Mouse (Mus musculus) NIH3T3 (cell line): ENCODE results near the gene Fbxl20.

Experiments used
- DNase-seq: peaks from one replicate; pipeline ENCODE4 v3.0.0-alpha.2; 2012; ENCODE audit warnings: low read depth

Gene Fbxl20

DNA sequence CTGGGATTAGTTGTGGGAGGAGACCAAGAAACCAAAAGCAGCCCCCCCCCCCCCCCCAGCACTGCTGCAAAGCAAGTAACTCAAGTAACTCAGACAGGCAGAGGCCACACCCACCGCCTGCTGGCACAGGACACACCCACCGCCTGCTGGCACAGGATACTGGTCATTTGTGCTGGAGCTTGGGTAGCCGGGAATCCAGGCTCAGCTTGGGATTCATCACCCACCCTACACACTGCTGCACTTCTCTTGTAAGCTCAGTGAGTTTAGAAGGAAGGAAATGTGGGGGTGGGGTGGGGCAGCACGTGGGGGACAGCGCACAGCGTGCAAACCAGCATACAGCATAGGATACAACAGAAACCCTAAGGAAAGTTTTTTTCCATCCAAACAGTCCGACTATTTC is 62.0 kb downstream of the Fbxl20 start:
- DNase-seq = peak; percentile 65

DNA sequence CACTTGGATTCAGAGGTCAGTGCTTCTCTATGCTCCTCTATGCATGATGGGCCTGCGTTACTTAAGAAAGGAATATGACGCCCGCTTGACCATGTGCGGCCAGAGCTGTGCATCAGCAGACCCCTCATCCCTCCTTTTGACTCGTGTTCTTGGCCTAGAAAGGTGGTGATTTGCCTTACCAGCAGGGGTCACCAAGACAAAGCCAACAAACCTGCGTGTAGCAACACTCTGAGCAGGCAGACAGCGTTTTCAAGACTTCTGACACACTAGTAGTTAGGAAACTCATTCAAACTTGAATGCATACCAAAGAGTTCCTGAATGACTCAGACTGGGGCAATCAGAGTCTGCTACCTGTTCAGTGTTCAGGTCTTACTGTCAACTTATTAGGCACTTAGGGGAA is 63.6 kb downstream of the Fbxl20 start:
- no peak for DNase-seq

GRCm38 (mm10) chr11:98086141-98086540 is 64.1 kb downstream of the Fbxl20 start:
- DNase-seq = no peak

DNA sequence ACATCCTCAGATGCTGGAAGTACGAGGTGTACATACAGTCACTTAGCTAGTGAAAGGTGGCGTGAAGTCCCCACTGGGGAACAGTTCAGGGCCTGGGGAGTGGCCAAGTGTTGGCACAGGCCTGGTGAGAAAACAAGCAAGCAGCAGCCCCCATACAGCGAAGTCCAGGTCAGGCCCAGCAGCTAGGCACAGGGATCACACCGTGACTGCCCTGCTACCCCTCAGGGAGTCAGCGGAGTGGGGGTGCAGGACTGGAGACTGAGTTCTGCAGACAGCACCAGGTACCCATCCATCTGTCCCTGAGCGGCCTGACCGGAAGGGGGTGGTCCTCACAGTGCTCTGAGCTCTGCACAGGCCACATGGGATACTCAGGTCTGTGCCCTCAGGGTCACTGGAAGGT is 67.5 kb downstream of the Fbxl20 start:
- no peak for DNase-seq

- DNase-seq = no peak
Measured at GRCm38 (mm10) chr11:98080450-98080849, 69.8 kb downstream of the Fbxl20 start.

DNA sequence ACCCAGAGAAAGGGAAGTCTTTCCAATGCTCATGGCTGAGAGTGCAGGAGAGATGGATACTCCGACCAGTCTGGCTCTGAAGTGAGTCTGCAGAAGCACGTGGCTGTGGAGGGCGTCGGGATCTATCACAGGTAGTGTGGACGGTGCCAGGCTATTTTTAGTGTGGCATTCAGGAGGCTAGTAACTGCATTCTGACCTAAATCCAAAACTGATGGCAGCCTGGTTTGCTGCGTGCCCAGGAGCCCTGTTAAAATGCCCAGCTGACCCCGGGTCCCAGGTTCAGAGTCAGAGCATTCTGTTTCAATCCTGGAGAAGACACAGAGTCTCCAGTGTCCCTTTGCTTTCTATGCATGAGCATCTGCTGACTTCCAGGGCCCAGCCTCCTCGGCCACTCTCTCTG is 73.1 kb downstream of the Fbxl20 start:
- no peak for DNase-seq

DNA sequence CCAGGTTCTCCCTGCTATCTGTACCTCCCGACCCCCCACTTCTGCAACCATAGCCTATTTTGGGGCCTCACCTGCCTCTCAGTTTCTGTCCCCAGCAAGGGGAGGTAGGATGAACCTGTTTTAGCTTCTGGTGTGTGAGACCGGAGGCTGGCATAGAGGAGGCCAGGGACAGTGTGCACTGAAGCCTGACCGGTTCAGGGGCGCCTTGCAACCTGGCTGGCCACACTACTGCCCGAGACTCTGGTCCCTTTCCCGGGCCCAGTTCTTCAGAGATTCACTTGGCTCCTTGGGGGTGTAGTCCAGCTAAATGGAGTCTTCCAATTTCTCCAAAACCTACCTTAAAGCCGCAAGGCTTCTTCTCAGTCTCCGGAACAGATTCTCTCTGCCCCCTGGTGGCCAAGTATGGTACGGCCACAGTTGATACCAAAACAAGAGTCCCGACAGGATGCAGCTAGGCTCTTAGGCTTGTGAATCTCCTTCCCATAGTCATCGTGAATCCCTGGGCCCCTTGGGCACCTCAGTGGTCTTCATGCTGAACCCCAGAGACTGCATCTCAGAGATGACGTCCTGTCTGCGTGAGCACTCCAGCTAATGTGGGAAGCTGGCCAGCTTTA is 74.9 kb downstream of the Fbxl20 start:
- DNase-seq = peak; percentile 95

DNA sequence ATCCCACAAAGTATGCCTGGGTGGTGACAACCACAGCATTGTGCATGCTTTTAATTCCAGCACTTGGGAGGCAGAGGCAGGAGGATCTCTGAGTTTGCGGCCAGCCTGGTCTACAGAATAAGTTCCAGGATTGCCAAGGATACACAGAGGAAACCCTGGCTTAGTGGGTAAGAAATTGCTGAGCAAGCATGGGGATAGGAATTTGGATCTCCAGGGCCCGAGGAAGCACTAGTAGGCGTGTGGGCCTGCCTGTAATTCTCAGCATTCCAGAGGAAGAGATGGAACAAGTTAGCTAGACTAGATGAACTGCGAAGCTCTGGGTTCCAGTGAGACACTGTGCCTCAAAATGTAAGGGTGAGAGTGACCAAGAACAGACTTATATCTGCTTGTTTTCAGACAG is 76.8 kb downstream of the Fbxl20 start:
- no peak for DNase-seq

DNA sequence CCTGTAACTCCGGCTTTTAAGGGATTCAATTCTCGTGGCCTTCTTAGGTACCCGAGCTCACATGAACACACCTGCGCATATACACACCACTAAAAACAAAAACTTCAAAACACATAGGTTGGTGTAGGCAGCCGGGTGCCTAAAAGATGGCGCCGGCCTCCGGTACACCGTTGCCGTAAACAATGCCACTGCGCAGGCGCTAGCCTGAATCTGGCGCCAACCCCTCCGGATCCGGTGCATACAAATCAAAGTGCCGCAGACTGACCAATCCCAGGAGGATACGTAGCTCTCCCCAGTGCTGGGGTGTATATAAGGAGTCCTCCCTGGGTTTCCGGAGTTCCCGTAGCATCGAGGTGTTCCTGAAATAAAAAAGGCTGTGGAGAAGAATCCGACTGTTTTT is 82.9 kb downstream of the Fbxl20 start:
- DNase-seq = no peak

DNA sequence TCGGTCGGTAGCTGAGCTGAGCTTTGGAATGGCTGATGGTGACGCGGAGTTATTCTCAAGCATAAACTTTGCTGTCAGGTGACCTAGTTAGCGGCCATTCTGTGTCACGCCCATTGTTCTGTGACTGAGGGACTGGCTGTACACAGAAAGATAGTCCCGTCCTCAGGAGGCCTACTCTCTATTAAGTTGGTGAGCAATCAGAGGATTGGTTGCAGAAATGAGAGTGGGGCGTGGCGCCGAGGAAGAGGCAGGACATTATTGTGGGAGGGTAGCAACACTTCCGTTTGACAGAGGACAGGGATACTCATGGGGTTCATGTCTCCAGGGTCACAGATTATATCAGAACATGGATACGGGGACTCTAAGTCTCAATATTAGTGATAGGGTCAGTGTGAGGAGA is 84.0 kb downstream of the Fbxl20 start:
- no peak for DNase-seq

GRCm38 (mm10) chr11:98061904-98062562 is 88.2 kb downstream of the Fbxl20 start:
- peak; percentile 88 for DNase-seq

DNA sequence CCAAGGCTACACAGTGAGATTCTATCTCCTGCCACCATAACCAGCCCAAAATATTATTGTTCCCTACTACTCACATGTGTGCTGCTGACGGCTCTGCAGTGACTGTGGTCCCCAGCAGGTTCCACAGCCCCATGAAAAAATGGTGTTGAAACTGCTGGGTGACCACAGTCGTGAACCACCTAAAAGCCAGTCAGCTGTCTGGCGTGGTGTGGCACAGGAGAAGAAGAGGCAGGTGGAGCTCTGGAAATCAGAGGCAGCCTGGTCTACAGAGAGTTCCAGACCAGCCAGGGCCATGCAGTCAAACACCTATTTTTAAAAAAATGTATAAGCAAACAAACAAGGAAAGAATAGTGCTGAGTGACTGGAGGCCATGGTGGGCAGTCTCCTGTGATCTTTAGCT is 88.8 kb downstream of the Fbxl20 start:
- no peak for DNase-seq

- DNase-seq = no peak
Measured at GRCm38 (mm10) chr11:98060104-98060692, 90.0 kb downstream of the Fbxl20 start.

- DNase-seq = peak; percentile 55
Measured at GRCm38 (mm10) chr11:98059662-98060061, 90.5 kb downstream of the Fbxl20 start.

DNA sequence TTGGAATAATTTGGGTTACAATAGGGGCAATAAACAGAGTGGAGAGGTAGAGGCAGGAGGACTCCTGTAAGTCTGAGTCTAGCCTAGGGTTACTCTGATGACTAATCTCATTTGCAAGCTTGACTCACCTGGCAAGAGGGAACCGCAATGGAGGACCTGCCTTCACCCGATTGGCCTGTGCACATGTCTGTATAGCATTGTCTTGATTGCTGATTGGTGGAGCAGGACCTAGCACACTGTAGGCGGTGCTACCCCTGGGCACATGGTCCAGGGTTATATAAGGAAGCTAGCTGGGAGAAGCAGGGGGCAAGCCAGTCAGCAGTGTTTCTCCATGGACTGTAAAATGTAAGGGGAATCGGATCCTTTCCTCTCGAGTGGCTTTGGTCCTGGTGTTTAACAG is 92.2 kb downstream of the Fbxl20 start:
- peak; percentile 79 for DNase-seq

- peak; percentile 65 for DNase-seq
Measured at GRCm38 (mm10) chr11:98057466-98057865, 92.7 kb downstream of the Fbxl20 start.

DNA sequence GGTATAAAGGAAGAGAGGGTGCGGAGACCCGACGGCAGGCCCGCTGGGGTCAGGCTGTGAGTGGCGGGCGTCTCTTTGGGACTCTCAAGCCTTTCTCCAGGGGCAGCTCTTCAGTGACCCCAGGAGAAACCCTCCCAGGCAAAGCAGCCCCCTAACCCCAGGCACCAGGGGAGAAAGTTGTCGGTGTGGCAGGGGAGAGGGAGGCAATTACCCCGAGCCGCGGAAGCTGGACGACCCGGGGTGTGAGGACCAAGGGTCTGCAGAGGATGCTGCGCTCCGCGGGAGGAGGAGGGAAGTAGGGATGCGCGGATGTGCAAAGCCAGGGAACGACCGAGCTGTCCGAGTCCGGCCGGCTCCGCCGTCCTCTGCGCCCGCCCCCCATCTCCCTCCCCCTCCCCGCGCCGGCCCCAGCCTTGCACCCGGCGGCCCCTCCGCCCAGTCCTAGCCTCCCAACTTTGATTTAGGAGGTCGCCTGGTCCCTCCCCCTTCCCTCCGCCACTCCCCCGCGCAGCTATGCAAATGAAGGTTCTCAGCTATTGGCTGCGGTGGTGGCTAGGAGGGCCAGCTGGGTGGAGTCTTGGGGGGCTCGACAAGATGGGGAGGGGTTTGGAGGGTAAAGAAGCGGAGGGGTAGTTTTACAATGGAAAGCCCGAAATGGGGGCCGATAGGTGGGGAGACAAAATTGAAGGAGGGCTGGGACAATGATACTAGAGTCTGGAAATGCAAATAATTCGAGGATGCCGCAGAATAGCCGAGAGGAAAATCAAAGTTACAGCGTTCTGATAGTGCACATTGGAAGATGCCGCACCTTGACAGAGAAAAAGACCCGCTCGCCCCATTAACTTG is 97.0 kb downstream of the Fbxl20 start, which contains the start of gene Stac2:
TSS of gene Stac2 (minus strand) at position 474 of the 846 bp plus-strand sequence.
- no peak for DNase-seq

DNA sequence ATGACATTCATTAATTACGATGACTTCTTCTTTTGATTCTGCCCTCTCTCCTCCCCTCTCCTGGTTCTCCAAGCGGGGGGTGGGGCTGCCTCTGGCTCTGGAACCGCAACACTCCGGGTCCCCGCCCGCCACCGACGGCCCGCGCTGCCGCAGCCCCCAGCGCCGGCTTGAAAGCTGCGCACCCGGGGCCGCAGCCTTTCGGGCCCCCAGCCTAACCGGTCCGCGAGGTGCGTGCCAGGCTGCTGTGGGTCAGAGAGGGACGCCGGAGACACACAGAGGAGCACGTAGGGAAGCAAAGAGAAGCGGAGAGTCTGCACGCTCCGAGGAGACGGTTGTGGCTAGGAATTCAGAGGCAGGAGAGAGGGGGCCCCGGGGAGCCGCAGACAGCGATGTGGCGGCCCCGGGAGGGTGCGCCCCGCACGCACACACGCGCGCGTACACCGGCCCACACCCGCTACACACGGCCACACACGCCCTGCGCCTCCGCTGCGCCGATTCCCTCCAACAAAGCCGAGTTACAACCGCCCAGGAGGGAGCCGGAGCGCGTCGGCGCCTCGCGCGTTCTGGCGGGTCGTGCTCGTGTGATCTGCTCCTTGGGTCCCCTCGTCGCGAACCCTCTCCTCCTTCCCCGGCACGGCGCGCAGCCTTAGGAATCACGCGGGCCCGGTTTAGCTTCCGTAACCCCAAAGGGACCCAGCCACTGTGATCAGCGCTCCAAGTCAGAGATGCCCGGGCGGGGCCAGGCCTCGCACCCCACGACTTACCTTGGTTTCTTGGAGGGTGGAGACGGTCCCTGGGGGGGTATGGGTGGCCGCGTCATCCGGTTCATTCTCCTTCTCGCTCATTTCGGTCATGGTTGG is 97.8 kb downstream of the Fbxl20 start:
- DNase-seq = no peak

DNA sequence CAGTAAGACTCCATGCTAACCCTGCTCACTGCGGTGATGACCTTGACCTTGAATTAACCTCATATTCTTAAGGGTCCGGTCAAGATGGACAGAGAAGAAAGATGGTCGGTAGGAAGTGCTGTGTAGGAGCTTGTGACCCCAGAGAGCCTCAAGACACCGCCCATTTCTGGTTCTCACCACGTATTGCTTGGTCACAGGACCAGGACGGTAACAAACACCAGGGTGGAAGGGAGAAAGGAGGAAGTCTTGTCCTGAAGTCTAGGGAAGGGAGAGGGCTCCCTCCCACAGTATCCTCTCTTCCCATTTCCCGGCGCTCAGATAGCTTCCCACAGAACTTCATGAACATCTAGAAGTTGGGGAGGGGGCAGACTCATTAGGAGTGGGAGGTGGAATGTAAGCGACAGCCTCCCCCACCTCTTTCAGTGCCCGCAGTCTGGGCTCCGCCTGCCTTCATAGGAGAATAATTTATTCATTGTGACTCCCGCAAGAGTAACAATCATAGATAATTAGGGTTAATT is 98.5 kb downstream of the Fbxl20 start:
- DNase-seq = no peak

- no peak for DNase-seq
Measured at GRCm38 (mm10) chr11:98050940-98051339, 99.3 kb downstream of the Fbxl20 start.

DNA sequence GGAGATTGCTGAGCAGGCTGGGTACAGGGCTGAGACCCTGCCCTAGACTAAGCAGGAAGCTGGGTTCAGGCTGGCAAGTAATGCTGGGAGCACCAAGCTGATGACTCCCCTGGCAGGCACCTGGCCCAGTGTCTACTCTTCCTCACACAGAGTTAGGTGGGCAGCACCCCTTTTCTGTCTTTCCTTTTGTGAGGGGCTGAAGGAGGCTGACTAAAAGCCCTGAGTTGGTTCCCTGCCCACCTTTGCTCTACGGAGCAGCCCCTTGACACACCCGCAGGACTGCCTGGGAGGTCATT is 99.7 kb downstream of the Fbxl20 start:
- no peak for DNase-seq
